Comparison of ENCODE assay signal across 17 mouse cellular contexts in the genomic region with DNA sequence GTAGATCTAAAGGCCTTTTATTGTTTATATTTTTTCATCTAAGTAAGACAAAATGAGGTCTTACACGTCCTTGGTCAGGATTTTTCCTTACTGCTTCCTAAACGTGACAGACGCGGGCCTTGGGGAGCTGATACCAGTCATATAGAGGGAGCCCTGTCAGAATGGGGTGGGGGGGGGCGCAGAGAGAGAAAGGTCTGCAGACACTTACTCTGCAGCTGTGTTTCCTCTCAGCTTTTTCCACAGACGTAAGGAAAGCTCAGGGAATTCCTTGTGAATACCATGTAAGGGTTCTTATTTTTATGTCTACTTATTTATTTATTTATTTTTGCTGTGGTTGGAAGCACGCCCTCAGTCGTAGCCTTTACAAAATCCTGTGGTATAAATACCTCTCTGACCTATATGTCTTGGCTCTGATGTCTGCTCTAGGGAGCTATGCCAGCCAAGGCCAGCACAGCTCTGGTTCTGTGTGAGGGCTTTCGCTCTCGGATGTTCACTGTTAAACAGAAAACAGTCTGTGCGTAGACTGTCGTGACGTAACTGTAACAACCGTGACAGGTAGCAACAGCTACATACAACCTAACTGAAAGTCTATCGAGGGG. TPM values are rescaled to one million over a fixed set of nuclear protein-coding genes. Genes with fewer than 3 reads are reported as not detected.
DNase-seq lines count a peak whose midpoint lies in the region; ATAC-seq and TF ChIP-seq lines count a peak whose summit lies in the region.
"Had no signal": no experiment of that assay in that cellular context is flagged by ENCODE, and none has a peak within 500 bp of the region (broad histone marks: within the 10 kb centered on the region; RNA-seq: fewer than 3 reads in every experiment).

No protein-coding gene starts in this region.

- no peak overlapping the region for H3K4me2 ChIP-seq in lung, embryonic 14.5 days
- H3K4me2 ChIP-seq in embryonic facial prominence, embryonic 15.5 days (replicated peaks) = no peak overlapping the region
- no peak overlapping the region for H3K4me2 ChIP-seq in stomach, postnatal 0 days (replicated peaks; ENCODE audit: low read depth)
- H3K4me2 ChIP-seq: heart, embryonic 11.5 days had no signal

- peaks cover 26% of the 10 kb centered on the region for H3K36me3 ChIP-seq in lung, embryonic 14.5 days (ENCODE audit: insufficient read depth)
- H3K36me3 ChIP-seq in embryonic facial prominence, embryonic 15.5 days = peaks cover 12% of the 10 kb centered on the region; the same call in 1 of the 2 replicates
- no peaks in the 10 kb centered on the region for H3K36me3 ChIP-seq in stomach, postnatal 0 days (ENCODE audit: control insufficient read depth, insufficient read depth, low read length)

- DNase-seq in cerebellum, adult 9-11 months = peak; percentile 18
- DNase-seq in cerebellum, adult 8-10 months = no peak
- peak; percentile 46 for DNase-seq in lung, embryonic 14.5 days
- DNase-seq in lung, postnatal 10 days = no peak
- DNase-seq in stomach, postnatal 0 days (ENCODE audit: low spot score) = no peak
- no peak for DNase-seq in urinary bladder, postnatal 25 days (ENCODE audit: low spot score)
- DNase-seq: adrenal gland, postnatal 36 days; heart, postnatal 36 days; kidney, adult 18-20 months; liver, postnatal 0 days; midbrain, embryonic 14.5 days; thymus, postnatal 4 days had no signal

- H3K9me3 ChIP-seq in lung, embryonic 14.5 days (ENCODE audit: low read depth, low read length) = no peaks in the 10 kb centered on the region
- H3K9me3 ChIP-seq in embryonic facial prominence, embryonic 15.5 days (replicated peaks) = no peaks in the 10 kb centered on the region
- H3K9me3 ChIP-seq in stomach, postnatal 0 days (ENCODE audit: control insufficient read depth, low read length) = no peaks in the 10 kb centered on the region
- H3K9me3 ChIP-seq: megakaryocyte, embryonic 14.5 days had no signal

- no peak overlapping the region for H3K4me3 ChIP-seq in lung, embryonic 14.5 days (ENCODE audit: low read depth, low read length)
- no peak overlapping the region for H3K4me3 ChIP-seq in embryonic facial prominence, embryonic 15.5 days (replicated peaks)
- no peak overlapping the region for H3K4me3 ChIP-seq in stomach, postnatal 0 days (ENCODE audit: low read depth, low read length)
- H3K4me3 ChIP-seq: megakaryocyte, embryonic 14.5 days had no signal

- no peak overlapping the region for H3K9ac ChIP-seq in lung, embryonic 14.5 days
- H3K9ac ChIP-seq in embryonic facial prominence, embryonic 15.5 days = no peak overlapping the region
- H3K9ac ChIP-seq in stomach, postnatal 0 days (ENCODE audit: low read length) = no peak overlapping the region
- H3K9ac ChIP-seq: liver, postnatal 0 days had no signal

- no peak for TF ChIP-seq EP300 in stomach, postnatal 0 days (optimal IDR thresholded peaks at IDR 0.05)

- no peaks in the 10 kb centered on the region for H3K27me3 ChIP-seq in lung, embryonic 14.5 days (ENCODE audit: insufficient read depth, low read length)
- H3K27me3 ChIP-seq in embryonic facial prominence, embryonic 15.5 days = no peaks in the 10 kb centered on the region
- H3K27me3 ChIP-seq in stomach, postnatal 0 days (ENCODE audit: control insufficient read depth, insufficient read depth, low read length) = no peaks in the 10 kb centered on the region
- H3K27me3 ChIP-seq: megakaryocyte, embryonic 14.5 days had no signal

- no peaks in the 10 kb centered on the region for H3K4me1 ChIP-seq in lung, embryonic 14.5 days (ENCODE audit: insufficient read depth)
- H3K4me1 ChIP-seq in embryonic facial prominence, embryonic 15.5 days = no peaks in the 10 kb centered on the region
- H3K4me1 ChIP-seq in stomach, postnatal 0 days (replicated peaks; ENCODE audit: control insufficient read depth, insufficient read depth) = no peaks in the 10 kb centered on the region

- TF ChIP-seq CTCF in lung, embryonic 14.5 days (IDR thresholded peaks at IDR 0.05; ENCODE audit: low read depth) = no peak
- no peak for TF ChIP-seq CTCF in stomach, postnatal 0 days (IDR thresholded peaks at IDR 0.05; ENCODE audit: low read depth)

- ATAC-seq in lung, embryonic 14.5 days (ENCODE audit: insufficient read depth) = peak; percentile 55; the same call in 1 of the 2 replicates
- ATAC-seq in embryonic facial prominence, embryonic 15.5 days (ENCODE audit: insufficient number of reproducible peaks, low FRiP score, low TSS enrichment, low read depth) = peak; percentile 54
- peak; percentile 32; the same call in 1 of the 2 replicates for ATAC-seq in stomach, postnatal 0 days (ENCODE audit: low FRiP score, low TSS enrichment)
- ATAC-seq: hindbrain, embryonic 16.5 days; liver, postnatal 0 days had no signal

- 61% methylated on average over 15 of the region's 15 CpGs for WGBS in lung, embryonic 14.5 days
- 72% methylated on average over 15 of the region's 15 CpGs for WGBS in embryonic facial prominence, embryonic 15.5 days
- WGBS in stomach, postnatal 0 days = 61% methylated on average over 15 of the region's 15 CpGs

- H3K27ac ChIP-seq in lung, embryonic 14.5 days (ENCODE audit: low read depth) = no peak overlapping the region
- no peak overlapping the region for H3K27ac ChIP-seq in embryonic facial prominence, embryonic 15.5 days (replicated peaks)
- no peak overlapping the region for H3K27ac ChIP-seq in stomach, postnatal 0 days (replicated peaks)
- H3K27ac ChIP-seq: kidney, postnatal 0 days had no signal

RNA-seq across cellular contexts. Expression of gene Plod2, which starts 58.0 kb away (rescaled TPM):
- polyA plus RNA-seq in lung, embryonic 14.5 days (2014; fragmentation: Nextera tagmentation; extraction: Ambion mirVana) = 47.4 and 48.6 TPM in 2 replicates
- polyA plus RNA-seq in embryonic facial prominence, embryonic 15.5 days (2015; fragmentation: Nextera tagmentation; extraction: Ambion mirVana) = 43.5 and 47.5 TPM in 2 replicates
- 13.6 and 17.5 TPM in 2 replicates for polyA plus RNA-seq in stomach, postnatal 0 days (2015; fragmentation: Nextera tagmentation; extraction: Ambion mirVana)

Comparison
In these comparisons a context has a peak if more than half of its experiments do, and no peak if none do; other contexts are left out.
1. DNase-seq: peak in cerebellum, adult 9-11 months (single experiment) and lung, embryonic 14.5 days (single experiment); none in cerebellum, adult 8-10 months (single experiment), lung, postnatal 10 days (single experiment), stomach, postnatal 0 days (single experiment) and urinary bladder, postnatal 25 days (single experiment).
2. Peak in every context shown above with its lines, with median percentiles within 50 percentile points of each other: ATAC-seq.